Mouse (Mus musculus): Measurements from ENCODE around the gene Fhl3. TPM values are rescaled to one million over a fixed set of nuclear protein-coding genes. Genes with fewer than 3 reads are reported as not detected.
A peak's percentile ranks its signal among the peaks of the same experiment; 100 is the strongest.

Fhl3 gene
- polyA plus RNA-seq, 1 experiment: 167 TPM

DNA sequence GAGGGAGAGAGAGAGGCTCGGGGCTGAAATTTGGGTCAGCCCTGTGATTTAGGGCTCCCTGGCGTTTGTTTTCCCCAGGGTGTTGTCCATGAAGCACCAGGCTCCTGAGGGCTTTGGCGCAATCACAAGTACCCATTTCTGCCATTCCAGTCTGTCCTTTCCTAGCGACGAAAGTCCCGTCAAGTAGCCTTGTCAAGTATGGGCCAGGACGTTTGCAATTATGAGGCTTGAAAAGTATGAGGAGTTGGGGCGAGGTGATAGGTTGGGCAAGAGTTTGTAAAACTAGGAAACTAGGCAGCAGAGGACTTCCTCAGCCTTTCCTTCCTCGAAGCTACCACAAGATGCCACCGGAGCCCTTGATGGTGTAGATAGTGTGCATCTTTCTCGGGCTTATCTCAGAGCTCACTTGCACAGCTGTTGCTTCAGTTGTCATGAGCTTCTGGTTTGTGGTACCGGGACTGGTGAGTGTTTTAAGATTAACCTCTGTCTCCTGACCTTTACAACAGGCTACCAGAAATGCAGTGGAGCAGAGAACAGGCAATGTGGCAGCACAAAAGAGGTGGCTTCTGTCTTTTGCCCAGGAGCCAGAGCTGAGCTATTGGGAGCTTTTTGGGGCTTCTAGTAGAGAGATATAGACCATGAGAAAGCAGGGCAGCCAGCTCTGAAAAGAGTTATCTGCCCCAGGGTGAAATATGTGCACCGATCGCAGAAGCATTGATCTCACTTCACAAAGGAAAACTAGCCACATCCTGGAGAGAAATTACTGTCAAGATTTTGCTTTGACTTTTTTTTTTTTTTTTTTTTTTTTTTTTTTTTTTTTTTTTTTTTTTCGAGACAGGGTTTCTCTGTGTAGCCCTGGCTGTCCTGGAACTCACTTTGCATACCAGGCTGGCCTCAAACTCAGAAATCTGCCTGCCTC is 52.0 kb downstream of the Fhl3 start:
- Histone ChIP-seq H3K27ac (ENCODE audit: insufficient read depth, low read depth, low read length) (no peak overlapping the region), H3K4me3 (ENCODE audit: insufficient read depth, low read length) (peak overlapping the region; percentile 91), H3K4me1 (ENCODE audit: control insufficient read depth, insufficient read depth, low read length) (peaks cover 29% of the 10 kb centered on the region)
- TF ChIP-seq CTCF (IDR thresholded peaks at IDR 0.05; ENCODE audit: low read depth, low read length) (no peak), POLR2A (IDR thresholded peaks at IDR 0.05; ENCODE audit: borderline replicate concordance, low read depth, low read length) (no peak)

DNA sequence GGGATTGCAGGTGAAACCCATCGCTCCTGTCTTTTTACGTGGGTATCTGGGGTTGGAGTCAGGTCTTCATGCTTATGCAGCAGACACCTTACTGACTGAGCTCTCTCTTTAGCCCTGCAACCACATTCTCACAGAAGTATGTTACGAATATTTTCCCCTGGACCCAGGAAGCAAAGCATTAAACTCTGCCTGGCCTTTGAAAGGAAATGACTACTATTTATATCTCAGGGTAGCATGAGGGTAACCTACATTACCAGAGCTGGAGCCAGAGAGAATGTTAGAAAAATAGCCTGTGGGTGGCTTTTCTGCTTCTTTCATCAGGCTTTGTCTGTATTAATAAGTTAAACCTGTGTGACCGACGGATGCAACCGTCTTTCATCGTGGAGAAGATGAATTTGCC is 55.0 kb downstream of the Fhl3 start:
- Histone ChIP-seq H3K4me3 (ENCODE audit: insufficient read depth, low read length) (no peak overlapping the region), H3K27ac (ENCODE audit: insufficient read depth, low read depth, low read length) (no peak overlapping the region), H3K4me1 (ENCODE audit: control insufficient read depth, insufficient read depth, low read length) (peaks cover 18% of the 10 kb centered on the region)
- TF ChIP-seq CTCF (IDR thresholded peaks at IDR 0.05; ENCODE audit: low read depth, low read length) (no peak), POLR2A (IDR thresholded peaks at IDR 0.05; ENCODE audit: borderline replicate concordance, low read depth, low read length) (no peak)

Other genes with a start within 250 kb of the Fhl3 start
- gene 3100002H09Rik, start 89.9 kb upstream of the Fhl3 start, polyA plus RNA-seq (2012; ENCODE audit: insufficient read depth, insufficient read length, missing spikeins): not detected in 2 replicates
- gene Pou3f1, start 43.9 kb upstream of the Fhl3 start, polyA plus RNA-seq (2012; ENCODE audit: insufficient read depth, insufficient read length, missing spikeins): not detected in 2 replicates
- 45.8 and 49.4 TPM in 2 replicates for gene Utp11, start 7.1 kb upstream of the Fhl3 start, polyA plus RNA-seq (2012; ENCODE audit: insufficient read depth, insufficient read length, missing spikeins)
- gene Sf3a3, start 14.1 kb downstream of the Fhl3 start, polyA plus RNA-seq (2012; ENCODE audit: insufficient read depth, insufficient read length, missing spikeins): 44.4 and 47.6 TPM in 2 replicates
- gene Inpp5b, start 41.1 kb downstream of the Fhl3 start, polyA plus RNA-seq (2012; ENCODE audit: insufficient read depth, insufficient read length, missing spikeins): 29.4 and 33.8 TPM in 2 replicates
- 12.0 and 13.1 TPM in 2 replicates for gene Mtf1, start 101.4 kb downstream of the Fhl3 start, polyA plus RNA-seq (2012; ENCODE audit: insufficient read depth, insufficient read length, missing spikeins)
- gene Yrdc, start 150.0 kb downstream of the Fhl3 start, polyA plus RNA-seq (2012; ENCODE audit: insufficient read depth, insufficient read length, missing spikeins): 18.6 and 20.2 TPM in 2 replicates
- 7.6 and 9.5 TPM in 2 replicates for gene 1110065P20Rik, start 150.5 kb downstream of the Fhl3 start, polyA plus RNA-seq (2012; ENCODE audit: insufficient read depth, insufficient read length, missing spikeins)
- gene Maneal, start 161.5 kb downstream of the Fhl3 start, polyA plus RNA-seq (2012; ENCODE audit: insufficient read depth, insufficient read length, missing spikeins): not detected in 2 replicates
- gene Epha10, start 180.2 kb downstream of the Fhl3 start, polyA plus RNA-seq (2012; ENCODE audit: insufficient read depth, insufficient read length, missing spikeins): not detected in 2 replicates
- 11.2 and 13.9 TPM in 2 replicates for gene 9930104L06Rik, start 236.3 kb downstream of the Fhl3 start, polyA plus RNA-seq (2012; ENCODE audit: insufficient read depth, insufficient read length, missing spikeins)
- 47.0 and 53.4 TPM in 2 replicates for gene Cdca8, start 238.6 kb downstream of the Fhl3 start, polyA plus RNA-seq (2012; ENCODE audit: insufficient read depth, insufficient read length, missing spikeins)